Mouse (Mus musculus): ENCODE measurements around the gene Rnpep. TPM values are rescaled to one million over a fixed set of nuclear protein-coding genes. Genes with fewer than 3 reads are reported as not detected.
A peak's percentile ranks its signal among the peaks of the same experiment; 100 is the strongest.
"Not testable (repeated sequence)": the region's sequence is repeated elsewhere in the genome, so short reads cannot be mapped to it uniquely, and the experiment has no call there.

The Rnpep gene
- polyA plus RNA-seq, 1 experiment from 2014 or later: 96.0 TPM

GRCm38 (mm10) chr1:135252854-135253253 lies 31.0 kb downstream of the Rnpep start:
- peaks cover 6% of the 10 kb centered on the region; the same call in 1 of the 2 replicates for H3K4me1 ChIP-seq (replicated peaks; ENCODE audit: control insufficient read depth, insufficient read depth, low read length)
- 60% methylated on average over 4 of the region's 4 CpGs for WGBS

DNA sequence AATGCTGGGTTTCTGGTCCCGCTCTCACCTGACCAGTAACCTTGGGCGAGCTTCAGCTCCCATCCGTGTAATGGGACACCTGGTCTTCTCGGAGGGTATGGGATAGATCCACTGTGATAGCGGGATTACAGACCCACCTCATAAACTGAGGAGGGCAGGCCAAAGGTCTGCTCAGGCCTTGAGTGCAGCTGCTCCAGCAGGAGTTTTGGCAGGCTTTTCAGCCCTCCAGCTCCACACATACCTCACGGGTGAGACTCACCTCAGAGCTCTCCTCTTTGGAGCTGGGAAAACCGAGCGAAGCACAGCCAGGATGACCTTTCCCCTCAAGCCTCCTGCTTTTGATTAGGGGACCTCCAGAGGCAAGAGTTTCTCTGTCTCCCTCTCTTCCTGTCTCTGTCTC lies 32.5 kb downstream of the Rnpep start:
- WGBS: 81% methylated on average over 8 of the region's 8 CpGs
- peaks cover 6% of the 10 kb centered on the region; the same call in 1 of the 2 replicates for H3K4me1 ChIP-seq (replicated peaks; ENCODE audit: control insufficient read depth, insufficient read depth, low read length)
- no peak for DNase-seq (ENCODE audit: low spot score)

More at GRCm38 (mm10) chr1:135252854-135253253, 31.0 kb downstream of the Rnpep start:
- DNase-seq (ENCODE audit: low spot score) (no peak), ATAC-seq (replicated peaks; ENCODE audit: low FRiP score) (no peak)
- no peak overlapping the region for H3K4me2 ChIP-seq (ENCODE audit: low read depth, low read length, severe bottlenecking)
- H3K27me3 ChIP-seq (ENCODE audit: control insufficient read depth, insufficient read depth, low read length): no peaks in the 10 kb centered on the region
- H3K27ac ChIP-seq (ENCODE audit: low read depth, low read length): no peak overlapping the region
- H3K4me3 ChIP-seq (ENCODE audit: low read depth, low read length): no peak overlapping the region
- no peaks in the 10 kb centered on the region for H3K9me3 ChIP-seq (ENCODE audit: control insufficient read depth, low read length)
- H3K36me3 ChIP-seq (ENCODE audit: control insufficient read depth, insufficient read depth, low read length): no peaks in the 10 kb centered on the region
- no peak overlapping the region for H3K9ac ChIP-seq (ENCODE audit: low read length)

DNA sequence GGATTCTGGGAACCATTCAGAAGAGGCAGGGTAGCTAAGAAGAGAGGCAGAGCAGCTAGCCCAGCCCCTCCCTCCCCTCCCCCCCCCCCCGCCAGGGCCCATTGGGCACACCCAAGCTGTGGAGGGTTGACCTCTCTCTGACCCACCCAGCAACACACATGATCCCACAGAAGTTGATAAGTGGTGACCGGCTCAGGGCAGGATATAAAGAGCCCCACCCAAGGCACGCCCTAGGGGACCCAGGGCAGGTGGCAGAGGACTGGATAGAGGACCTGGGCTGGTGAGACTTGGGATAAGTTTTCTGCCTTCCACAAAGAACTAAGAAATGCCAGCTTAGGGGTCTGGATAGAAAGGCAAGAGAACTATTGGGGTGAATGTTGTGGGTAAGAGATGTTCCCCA lies 33.2 kb downstream of the Rnpep start:
- ATAC-seq (replicated peaks; ENCODE audit: low FRiP score): no peak; the same call in 1 of the 2 replicates
- no peaks in the 10 kb centered on the region for H3K9me3 ChIP-seq (ENCODE audit: control insufficient read depth, low read length)
- H3K4me1 ChIP-seq (replicated peaks; ENCODE audit: control insufficient read depth, insufficient read depth, low read length): peaks cover 6% of the 10 kb centered on the region; the same call in 1 of the 2 replicates
- no peak overlapping the region for H3K4me2 ChIP-seq (ENCODE audit: low read depth, low read length, severe bottlenecking)
- no peak overlapping the region for H3K9ac ChIP-seq (ENCODE audit: low read length)
- H3K27ac ChIP-seq (ENCODE audit: low read depth, low read length): no peak overlapping the region
- H3K36me3 ChIP-seq (ENCODE audit: control insufficient read depth, insufficient read depth, low read length): no peaks in the 10 kb centered on the region
- DNase-seq (ENCODE audit: low spot score): no peak
- H3K27me3 ChIP-seq (ENCODE audit: control insufficient read depth, insufficient read depth, low read length): no peaks in the 10 kb centered on the region
- no peak overlapping the region for H3K4me3 ChIP-seq (ENCODE audit: low read depth, low read length)
- WGBS: 65% methylated on average over 3 of the region's 3 CpGs

More for the DNA sequence above, 32.5 kb downstream of the Rnpep start:
- no peak overlapping the region for H3K9ac ChIP-seq (ENCODE audit: low read length)
- H3K4me3 ChIP-seq (ENCODE audit: low read depth, low read length): no peak overlapping the region
- ATAC-seq (replicated peaks; ENCODE audit: low FRiP score): no peak
- no peaks in the 10 kb centered on the region for H3K9me3 ChIP-seq (ENCODE audit: control insufficient read depth, low read length)
- H3K27me3 ChIP-seq (ENCODE audit: control insufficient read depth, insufficient read depth, low read length): no peaks in the 10 kb centered on the region
- no peak overlapping the region for H3K27ac ChIP-seq (ENCODE audit: low read depth, low read length)
- H3K36me3 ChIP-seq (ENCODE audit: control insufficient read depth, insufficient read depth, low read length): no peaks in the 10 kb centered on the region
- H3K4me2 ChIP-seq (ENCODE audit: low read depth, low read length, severe bottlenecking): no peak overlapping the region

DNA sequence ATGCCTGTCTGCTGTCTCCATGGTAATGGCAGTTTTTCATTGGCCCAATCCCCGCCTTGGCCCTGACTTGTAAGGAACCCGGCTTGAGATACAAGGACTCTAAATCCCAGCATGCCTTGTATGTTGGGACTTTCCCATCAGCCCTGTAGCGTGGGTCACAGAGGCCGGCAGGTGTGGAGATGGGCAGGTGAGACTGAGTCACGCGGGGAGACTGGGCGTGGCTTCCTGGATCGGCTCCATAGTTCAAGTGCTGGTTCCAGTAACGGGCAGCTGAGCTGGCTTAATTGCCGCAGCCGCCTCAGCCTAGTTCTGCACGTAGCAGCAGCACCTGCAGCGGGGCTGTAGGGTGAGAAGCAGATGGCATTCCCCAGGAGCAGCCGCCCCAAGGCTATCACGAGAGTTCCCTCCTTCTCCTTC lies 35.4 kb downstream of the Rnpep start:
- DNase-seq (ENCODE audit: low spot score): peak; percentile 60
- 5% methylated on average over 15 of the region's 15 CpGs for WGBS
- Histone ChIP-seq H3K4me3 (ENCODE audit: low read depth, low read length) (peak overlapping the region; percentile 15), H3K4me2 (ENCODE audit: low read depth, low read length, severe bottlenecking) (peak overlapping the region; percentile 45; the same call in 1 of the 2 replicates), H3K9ac (ENCODE audit: low read length) (peak overlapping the region; percentile 7; the same call in 1 of the 2 replicates), H3K36me3 (ENCODE audit: control insufficient read depth, insufficient read depth, low read length) (no peaks in the 10 kb centered on the region), H3K27ac (ENCODE audit: low read depth, low read length) (no peak overlapping the region), H3K27me3 (ENCODE audit: control insufficient read depth, insufficient read depth, low read length) (no peaks in the 10 kb centered on the region), H3K4me1 (replicated peaks; ENCODE audit: control insufficient read depth, insufficient read depth, low read length) (peaks cover 6% of the 10 kb centered on the region; the same call in 1 of the 2 replicates), H3K9me3 (ENCODE audit: control insufficient read depth, low read length) (no peaks in the 10 kb centered on the region)
- ATAC-seq (replicated peaks; ENCODE audit: low FRiP score): peak; percentile 39; the same call in 1 of the 2 replicates

GRCm38 (mm10) chr1:135244014-135244413 lies 39.9 kb downstream of the Rnpep start:
- Histone ChIP-seq H3K4me3 (ENCODE audit: low read depth, low read length) (no peak overlapping the region), H3K27me3 (ENCODE audit: control insufficient read depth, insufficient read depth, low read length) (no peaks in the 10 kb centered on the region), H3K27ac (ENCODE audit: low read depth, low read length) (no peak overlapping the region), H3K9ac (ENCODE audit: low read length) (no peak overlapping the region), H3K9me3 (ENCODE audit: control insufficient read depth, low read length) (no peaks in the 10 kb centered on the region), H3K4me1 (replicated peaks; ENCODE audit: control insufficient read depth, insufficient read depth, low read length) (0 out of 2 replicates have a peak, but pooled peaks cover 4% of the 10 kb centered on the region), H3K36me3 (ENCODE audit: control insufficient read depth, insufficient read depth, low read length) (no peaks in the 10 kb centered on the region), H3K4me2 (ENCODE audit: low read depth, low read length, severe bottlenecking) (no peak overlapping the region)
- ATAC-seq (replicated peaks; ENCODE audit: low FRiP score) (no peak), DNase-seq (ENCODE audit: low spot score) (no peak)
- WGBS: 83% methylated on average over 8 of the region's 8 CpGs

GRCm38 (mm10) chr1:135240206-135240605 lies 43.7 kb downstream of the Rnpep start:
- WGBS: 76% methylated on average over 4 of the region's 4 CpGs

DNA sequence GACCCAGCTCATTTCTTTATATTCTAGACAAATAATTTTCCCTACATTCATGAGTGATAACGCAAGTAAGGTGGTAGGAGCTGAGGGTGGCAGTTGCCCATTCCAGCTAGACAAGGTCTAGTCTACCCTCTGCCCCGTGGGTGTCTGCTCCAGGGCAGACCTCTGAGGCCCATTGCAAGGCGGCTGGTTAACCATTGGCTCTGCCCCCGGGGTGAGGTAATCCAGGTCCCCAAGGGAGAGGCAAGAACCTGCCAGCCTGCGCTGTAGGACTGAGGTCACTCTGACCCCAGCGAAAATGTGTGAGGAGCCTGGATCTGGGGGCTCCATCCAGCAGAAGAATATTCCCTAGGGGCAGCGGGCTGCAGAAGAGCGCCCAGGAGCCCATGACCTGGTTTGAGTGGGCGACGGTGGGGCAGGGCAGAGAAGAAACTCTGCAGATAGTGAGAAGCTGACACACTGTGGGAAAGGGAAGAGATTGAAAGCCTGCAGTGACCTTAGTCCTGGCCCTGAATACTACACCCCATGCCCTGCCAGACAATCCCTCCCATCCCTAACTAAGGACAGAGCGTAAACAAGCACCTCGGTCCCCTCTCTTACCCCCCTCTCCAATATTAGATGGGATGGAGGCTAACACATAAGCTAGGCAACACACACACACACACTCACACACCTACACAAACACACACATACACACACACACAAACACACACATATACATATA lies 46.6 kb downstream of the Rnpep start:
- Histone ChIP-seq H3K4me3 (ENCODE audit: low read depth, low read length) (no peak overlapping the region), H3K27ac (ENCODE audit: low read depth, low read length) (no peak overlapping the region), H3K4me2 (ENCODE audit: low read depth, low read length, severe bottlenecking) (no peak overlapping the region), H3K36me3 (ENCODE audit: control insufficient read depth, insufficient read depth, low read length) (no peaks in the 10 kb centered on the region), H3K27me3 (ENCODE audit: control insufficient read depth, insufficient read depth, low read length) (no peaks in the 10 kb centered on the region), H3K4me1 (replicated peaks; ENCODE audit: control insufficient read depth, insufficient read depth, low read length) (no peaks in the 10 kb centered on the region), H3K9ac (ENCODE audit: low read length) (no peak overlapping the region), H3K9me3 (ENCODE audit: control insufficient read depth, low read length) (no peaks in the 10 kb centered on the region)
- 71% methylated on average over 12 of the region's 12 CpGs for WGBS
- DNase-seq (ENCODE audit: low spot score) (no peak), ATAC-seq (replicated peaks; ENCODE audit: low FRiP score) (no peak)

More at GRCm38 (mm10) chr1:135240206-135240605, 43.7 kb downstream of the Rnpep start:
- H3K9ac ChIP-seq (ENCODE audit: low read length); H3K4me3 ChIP-seq (ENCODE audit: low read depth, low read length); H3K27ac ChIP-seq (ENCODE audit: low read depth, low read length); H3K27me3 ChIP-seq (ENCODE audit: control insufficient read depth, insufficient read depth, low read length); H3K4me1 ChIP-seq (replicated peaks; ENCODE audit: control insufficient read depth, insufficient read depth, low read length); H3K36me3 ChIP-seq (ENCODE audit: control insufficient read depth, insufficient read depth, low read length); H3K4me2 ChIP-seq (ENCODE audit: low read depth, low read length, severe bottlenecking); ATAC-seq (replicated peaks; ENCODE audit: low FRiP score); H3K9me3 ChIP-seq (ENCODE audit: control insufficient read depth, low read length); DNase-seq (ENCODE audit: low spot score): not testable (repeated sequence)

- H3K27me3 ChIP-seq (ENCODE audit: control insufficient read depth, insufficient read depth, low read length): no peaks in the 10 kb centered on the region
- no peak overlapping the region for H3K4me3 ChIP-seq (ENCODE audit: low read depth, low read length)
- no peaks in the 10 kb centered on the region for H3K4me1 ChIP-seq (replicated peaks; ENCODE audit: control insufficient read depth, insufficient read depth, low read length)
- 91% methylated on average over 12 of the region's 12 CpGs for whole genome bisulfite sequencing
- no peak overlapping the region for H3K4me2 ChIP-seq (ENCODE audit: low read depth, low read length, severe bottlenecking)
- ATAC-seq (replicated peaks; ENCODE audit: low FRiP score): no peak
- no peak overlapping the region for H3K27ac ChIP-seq (ENCODE audit: low read depth, low read length)
- no peaks in the 10 kb centered on the region for H3K9me3 ChIP-seq (ENCODE audit: control insufficient read depth, low read length)
- no peak overlapping the region for H3K9ac ChIP-seq (ENCODE audit: low read length)
- no peaks in the 10 kb centered on the region for H3K36me3 ChIP-seq (ENCODE audit: control insufficient read depth, insufficient read depth, low read length)
- DNase-seq (ENCODE audit: low spot score): no peak
Observed at GRCm38 (mm10) chr1:135234771-135235170, 49.1 kb downstream of the Rnpep start.

DNA sequence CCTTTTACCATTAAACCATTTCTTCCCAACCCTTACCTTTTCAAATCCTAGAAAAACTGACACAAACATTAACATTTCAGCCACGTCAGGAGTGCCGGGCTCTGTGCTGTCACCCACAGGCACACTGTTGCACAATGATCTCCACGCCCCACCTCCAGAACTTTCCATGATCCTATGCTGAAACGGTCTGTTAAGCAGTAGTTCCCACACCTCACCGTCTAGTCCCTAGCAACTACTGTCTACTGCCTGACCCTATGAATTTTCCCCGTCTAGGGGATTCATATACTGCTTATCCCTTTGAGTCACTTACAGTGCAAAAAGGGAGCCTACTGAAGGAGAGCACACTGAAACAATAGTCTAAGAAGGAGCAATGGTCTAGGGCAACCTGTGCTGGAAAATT lies 49.9 kb downstream of the Rnpep start:
- H3K27me3 ChIP-seq (ENCODE audit: control insufficient read depth, insufficient read depth, low read length): no peaks in the 10 kb centered on the region
- H3K4me2 ChIP-seq (ENCODE audit: low read depth, low read length, severe bottlenecking): no peak overlapping the region
- 92% methylated on average over 6 of the region's 6 CpGs for WGBS
- H3K9me3 ChIP-seq (ENCODE audit: control insufficient read depth, low read length): no peaks in the 10 kb centered on the region
- H3K4me1 ChIP-seq (replicated peaks; ENCODE audit: control insufficient read depth, insufficient read depth, low read length): no peaks in the 10 kb centered on the region
- no peak overlapping the region for H3K4me3 ChIP-seq (ENCODE audit: low read depth, low read length)
- ATAC-seq (replicated peaks; ENCODE audit: low FRiP score) (no peak), DNase-seq (ENCODE audit: low spot score) (no peak)
- H3K9ac ChIP-seq (ENCODE audit: low read length): no peak overlapping the region
- no peak overlapping the region for H3K27ac ChIP-seq (ENCODE audit: low read depth, low read length)
- no peaks in the 10 kb centered on the region for H3K36me3 ChIP-seq (ENCODE audit: control insufficient read depth, insufficient read depth, low read length)
